ENCODE assay signal across 15 mouse cellular contexts in genomic region chr13:46433880-46434560, GRCm38 (mm10). TPM values are rescaled to one million over a fixed set of nuclear protein-coding genes. Genes with fewer than 3 reads are reported as not detected.
A peak's percentile ranks its signal among the peaks of the same experiment; 100 is the strongest.
DNase-seq lines count a peak whose midpoint lies in the region; ATAC-seq and TF ChIP-seq lines count a peak whose summit lies in the region.
"Had no signal": no experiment of that assay in that cellular context is flagged by ENCODE, and none has a peak within 500 bp of the region (broad histone marks: within the 10 kb centered on the region; RNA-seq: fewer than 3 reads in every experiment).

No protein-coding gene starts in this region.

- no peak for DNase-seq in frontal cortex, postnatal 10 days (ENCODE audit: low spot score in 2 of 2)
- DNase-seq in embryo, embryonic 10.5 days (ENCODE audit: low spot score): peak; percentile 72
- DNase-seq in forebrain, postnatal 0 days: peak; percentile 67
- DNase-seq in midbrain, embryonic 14.5 days: peak; percentile 69
- no peak for DNase-seq in gastrocnemius, postnatal 36 days
- no peak for DNase-seq in urinary bladder, postnatal 10 days (ENCODE audit: low spot score)
- no peak for DNase-seq in spleen, postnatal 36 days (ENCODE audit: low spot score in 2 of 2)
- DNase-seq: adrenal gland, postnatal 10 days; cerebellum, postnatal 36 days had no signal

- no peaks in the 10 kb centered on the region for H3K9me3 ChIP-seq in forebrain, postnatal 0 days (ENCODE audit: low read length)
- H3K9me3 ChIP-seq in midbrain, embryonic 14.5 days (ENCODE audit: control insufficient read depth, low read length): no peaks in the 10 kb centered on the region
- H3K9me3 ChIP-seq: liver, embryonic 12.5 days; neural tube, embryonic 12.5 days had no signal

- H3K9ac ChIP-seq in forebrain, postnatal 0 days: no peak overlapping the region
- H3K9ac ChIP-seq in midbrain, embryonic 14.5 days (replicated peaks; ENCODE audit: low read length): no peak overlapping the region
- H3K9ac ChIP-seq: liver, embryonic 12.5 days; neural tube, embryonic 12.5 days had no signal

- no peaks in the 10 kb centered on the region for H3K27me3 ChIP-seq in forebrain, postnatal 0 days (ENCODE audit: insufficient read depth, low read length)
- no peaks in the 10 kb centered on the region for H3K27me3 ChIP-seq in midbrain, embryonic 14.5 days (ENCODE audit: control insufficient read depth, insufficient read depth, low read length)
- H3K27me3 ChIP-seq: neural tube, embryonic 12.5 days had no signal

- H3K4me1 ChIP-seq in forebrain, postnatal 0 days (ENCODE audit: insufficient read depth): peaks cover 14% of the 10 kb centered on the region; the same call in 1 of the 2 replicates
- H3K4me1 ChIP-seq in midbrain, embryonic 14.5 days (ENCODE audit: control insufficient read depth, insufficient read depth, low read length): no peaks in the 10 kb centered on the region
- H3K4me1 ChIP-seq: liver, embryonic 12.5 days; megakaryocyte, embryonic 14.5 days; neural tube, embryonic 12.5 days had no signal

- H3K27ac ChIP-seq in forebrain, postnatal 0 days (ENCODE audit: low read depth, low read length): peak overlapping the region; percentile 69; the same call in 1 of the 2 replicates
- no peak overlapping the region for H3K27ac ChIP-seq in midbrain, embryonic 14.5 days (replicated peaks; ENCODE audit: low read depth, low read length)
- H3K27ac ChIP-seq: kidney, postnatal 0 days; liver, embryonic 12.5 days; neural tube, embryonic 12.5 days had no signal

- peaks cover 10% of the 10 kb centered on the region for H3K36me3 ChIP-seq in forebrain, postnatal 0 days (ENCODE audit: insufficient read depth)
- H3K36me3 ChIP-seq in midbrain, embryonic 14.5 days (ENCODE audit: control insufficient read depth, insufficient read depth, low read length): peaks cover 7% of the 10 kb centered on the region
- H3K36me3 ChIP-seq: liver, embryonic 12.5 days had no signal

- 5% methylated on average over 8 of the region's 8 CpGs for WGBS in forebrain, postnatal 0 days
- WGBS in midbrain, embryonic 14.5 days: 6% methylated on average over 8 of the region's 8 CpGs

- peak overlapping the region; percentile 26; the same call in 1 of the 2 replicates for H3K4me2 ChIP-seq in forebrain, postnatal 0 days (ENCODE audit: low read depth)
- H3K4me2 ChIP-seq in midbrain, embryonic 14.5 days (ENCODE audit: low read length): 0 out of 2 replicates have a peak overlapping the region, but pooled peaks have one; percentile 11
- H3K4me2 ChIP-seq: liver, embryonic 12.5 days; neural tube, embryonic 12.5 days had no signal

- ATAC-seq in frontal cortex, adult (ENCODE audit: low TSS enrichment): peak; percentile 58; the same call in 1 of the 2 replicates
- ATAC-seq in forebrain, postnatal 0 days: peak; percentile 58; the same call in 1 of the 2 replicates
- ATAC-seq in midbrain, embryonic 14.5 days (ENCODE audit: low FRiP score, low TSS enrichment): no peak
- ATAC-seq: inflammation-experienced regulatory T-cells, adult 6 months; liver, embryonic 12.5 days had no signal

- intact Hi-C loops in gastrocnemius, postnatal 36 days (cut with DNase I): loop anchor here (5.0 kb wide), 1 partner anchor 228 kb away; no protein-coding TSS in a partner anchor

- no peak for TF ChIP-seq CTCF in forebrain, postnatal 0 days (IDR thresholded peaks at IDR 0.05; ENCODE audit: low read depth)

- no peak overlapping the region for H3K4me3 ChIP-seq in forebrain, postnatal 0 days (ENCODE audit: low read depth, low read length)
- no peak overlapping the region for H3K4me3 ChIP-seq in midbrain, embryonic 14.5 days (replicated peaks; ENCODE audit: low read depth, low read length)
- H3K4me3 ChIP-seq: liver, embryonic 12.5 days; megakaryocyte, embryonic 14.5 days; neural tube, embryonic 12.5 days had no signal

RNA-seq across cellular contexts. Expression of gene Rbm24, which starts 15.8 kb away (rescaled TPM):
- total RNA-seq in forebrain, postnatal 0 days (2014; rRNA removed): 29.8 and 32.6 TPM in 2 replicates
- polyA plus RNA-seq in forebrain, postnatal 0 days (2015; fragmentation: Nextera tagmentation; extraction: Ambion mirVana): 5.6 and 5.7 TPM in 2 replicates
- 3.6 and 4.0 TPM in 2 replicates for polyA plus RNA-seq in midbrain, embryonic 14.5 days (2014; fragmentation: Nextera tagmentation; extraction: Ambion mirVana)
- total RNA-seq in gastrocnemius, postnatal 36 days (2021): 100 to 1,000 TPM; 176 to 180 TPM

Comparison
In these comparisons a context has a peak if more than half of its experiments do, and no peak if none do; other contexts are left out.
1. DNase-seq: peak in embryo, embryonic 10.5 days (single experiment), forebrain, postnatal 0 days (single experiment) and midbrain, embryonic 14.5 days (single experiment); none in frontal cortex, postnatal 10 days (0 of 2), gastrocnemius, postnatal 36 days (0 of 2), urinary bladder, postnatal 10 days (single experiment) and spleen, postnatal 36 days (0 of 2).